Mouse (Mus musculus): ENCODE data around the gene Lexm. TPM values are rescaled to one million over a fixed set of nuclear protein-coding genes. Genes with fewer than 3 reads are reported as not detected.

Gene Lexm
- polyA plus RNA-seq (2017; shearing (Covaris generic)), result not detected

GRCm38 (mm10) chr4:106617056-106617455 lies at the start of gene Lexm:
Gene Lexm, minus strand, starts transcription at chr4:106617241.

GRCm38 (mm10) chr4:106650833-106651527 lies 33.9 kb upstream of the Lexm start, which contains the start of gene Pars2:
Gene Pars2, plus strand, starts transcription at chr4:106651069.

GRCm38 (mm10) chr4:106622030-106622493 lies 5.0 kb upstream of the Lexm start, which contains the start of gene Ttc22:
Gene Ttc22, plus strand, starts transcription at chr4:106622432.

GRCm38 (mm10) chr4:106560846-106561781 lies 55.9 kb downstream of the Lexm start, which contains the start of gene Dhcr24:
Gene Dhcr24, plus strand, starts transcription at chr4:106561038.

Other genes starting within 250 kb of the Lexm start
- not detected for gene Pcsk9, start 152.9 kb downstream of the Lexm start, polyA plus RNA-seq (2017; shearing (Covaris generic))
- not detected for gene Bsnd, start 125.0 kb downstream of the Lexm start, polyA plus RNA-seq (2017; shearing (Covaris generic))
- gene Dhcr24, start 56.2 kb downstream of the Lexm start, polyA plus RNA-seq (2017; shearing (Covaris generic)), result 0.71 TPM
- 0.41 TPM for gene Ttc22, start 5.2 kb upstream of the Lexm start, polyA plus RNA-seq (2017; shearing (Covaris generic))
- 3.0 TPM for gene Pars2, start 33.8 kb upstream of the Lexm start, polyA plus RNA-seq (2017; shearing (Covaris generic))
- gene Ttc4, start 61.7 kb upstream of the Lexm start, polyA plus RNA-seq (2017; shearing (Covaris generic)), result 35.7 TPM
- gene Mroh7, start 113.7 kb upstream of the Lexm start, polyA plus RNA-seq (2017; shearing (Covaris generic)), result not detected
- gene Fam151a, start 116.6 kb upstream of the Lexm start, polyA plus RNA-seq (2017; shearing (Covaris generic)), result not detected
- 6.0 TPM for gene Acot11, start 187.8 kb upstream of the Lexm start, polyA plus RNA-seq (2017; shearing (Covaris generic))